Comparison of ENCODE assay signal across 8 mouse cellular contexts in genomic region chr10:88379013-88379885, GRCm38 (mm10). TPM values are rescaled to one million over a fixed set of nuclear protein-coding genes. Genes with fewer than 3 reads are reported as not detected.
DNase-seq lines count a peak whose midpoint lies in the region; ATAC-seq and TF ChIP-seq lines count a peak whose summit lies in the region.

TSS of gene Dram1 (minus strand) at chr10:88379080.
TSS of gene Gnptab (plus strand) at chr10:88379132.

- 0% methylated on average over 85 of the region's 87 CpGs for WGBS in intestine, postnatal 0 days
- under 1% methylated on average over 83 of the region's 87 CpGs for WGBS in midbrain, embryonic 10.5 days

- H3K4me2 ChIP-seq in intestine, postnatal 0 days (replicated peaks; ENCODE audit: low read depth), result peak within 1 kb of the TSS; percentile 93

- intact Hi-C loops in left cerebral cortex, postnatal 36 days (cut with DNase I), result loop anchor here (1.0 to 5.0 kb wide), 3 partner anchors 47 to 348 kb away; no protein-coding TSS in a partner anchor

- H3K27me3 ChIP-seq in intestine, postnatal 0 days (replicated peaks; ENCODE audit: control insufficient read depth, insufficient read depth, low read length), result no peaks in the 10 kb centered on the region
- H3K27me3 ChIP-seq in midbrain, embryonic 10.5 days (ENCODE audit: low read depth, poor library complexity, severe bottlenecking), result peaks cover 11% of the 10 kb centered on the region

- H3K4me1 ChIP-seq in intestine, postnatal 0 days (replicated peaks; ENCODE audit: control insufficient read depth, insufficient read depth, low read length), result no peaks in the 10 kb centered on the region
- H3K4me1 ChIP-seq in midbrain, embryonic 10.5 days, result peaks cover 22% of the 10 kb centered on the region

- peak within 1 kb of the TSS; percentile 76 for H3K4me3 ChIP-seq in intestine, postnatal 0 days (ENCODE audit: low read depth, low read length)
- peak within 1 kb of the TSS; percentile 87 for H3K4me3 ChIP-seq in midbrain, embryonic 10.5 days

- H3K27ac ChIP-seq in intestine, postnatal 0 days (ENCODE audit: low read depth, low read length), result peak within 1 kb of the TSS; percentile 77
- peak within 1 kb of the TSS; percentile 91 for H3K27ac ChIP-seq in midbrain, embryonic 10.5 days (replicated peaks)

- ATAC-seq in intestine, postnatal 0 days, result peak; percentile 87

- H3K9ac ChIP-seq in intestine, postnatal 0 days (ENCODE audit: low read depth, low read length), result peak within 1 kb of the TSS; percentile 66

- DNase-seq in adrenal gland, adult 2 months, result peak; percentile 94
- peak; percentile 68 for DNase-seq in embryo, embryonic 11.5 days (ENCODE audit: low read depth, low spot score)
- DNase-seq in gonadal fat pad, adult 2 months (ENCODE audit: low read depth), result no peak
- peak; percentile 86 to 92 for DNase-seq in left cerebral cortex, postnatal 36 days (ENCODE audit: low spot score in 2 of 2)
- DNase-seq in midbrain, embryonic 10.5 days (ENCODE audit: low spot score), result peak; percentile 82
- DNase-seq in right cerebral cortex, postnatal 36 days (ENCODE audit: low spot score in 2 of 2), result peak; percentile 75 to 76
- peak; percentile 85 to 87 for DNase-seq in urinary bladder, postnatal 4 days (ENCODE audit: low spot score in 2 of 2)

- no peaks in the 10 kb centered on the region for H3K9me3 ChIP-seq in intestine, postnatal 0 days (ENCODE audit: control insufficient read depth)
- no peaks in the 10 kb centered on the region for H3K9me3 ChIP-seq in midbrain, embryonic 10.5 days (replicated peaks)

- peak; percentile 93 for TF ChIP-seq CTCF in intestine, postnatal 0 days (IDR thresholded peaks at IDR 0.05; ENCODE audit: low read depth)

- no peaks in the 10 kb centered on the region for H3K36me3 ChIP-seq in intestine, postnatal 0 days (ENCODE audit: control insufficient read depth, insufficient read depth)
- no peaks in the 10 kb centered on the region for H3K36me3 ChIP-seq in midbrain, embryonic 10.5 days

RNA-seq across cellular contexts. Expression of gene Dram1, which starts in this region (rescaled TPM):
- total RNA-seq in adrenal gland, adult 2 months (2021), result 10 to 100 TPM; 10.2 to 23.5 TPM
- polyA plus RNA-seq in adrenal gland, adult 2 months (2012; rRNA removed), result 18.1 and 39.3 TPM in 2 replicates
- polyA plus RNA-seq in gonadal fat pad, adult 2 months (2012; rRNA removed), result 69.9 and 108 TPM in 2 replicates
- polyA plus RNA-seq in intestine, postnatal 0 days (2015; fragmentation: Nextera tagmentation; extraction: Ambion mirVana), result 2.0 and 2.1 TPM in 2 replicates
- total RNA-seq in left cerebral cortex, postnatal 36 days (2021), result 1 to 10 TPM; 1.0 to 1.1 TPM
- polyA plus RNA-seq in midbrain, embryonic 10.5 days (2016; fragmentation: Nextera tagmentation; extraction: Ambion mirVana), result 0.28 and 0.43 TPM in 2 replicates

RNA-seq across cellular contexts. Expression of gene Gnptab, which starts in this region (rescaled TPM):
- 10 to 100 TPM; 31.1 to 36.3 TPM for total RNA-seq in adrenal gland, adult 2 months (2021)
- 4.6 and 4.7 TPM in 2 replicates for polyA plus RNA-seq in adrenal gland, adult 2 months (2012; rRNA removed)
- polyA plus RNA-seq in gonadal fat pad, adult 2 months (2012; rRNA removed), result 17.6 and 25.2 TPM in 2 replicates
- polyA plus RNA-seq in intestine, postnatal 0 days (2015; fragmentation: Nextera tagmentation; extraction: Ambion mirVana), result 6.2 and 6.7 TPM in 2 replicates
- 10 to 100 TPM; 71.4 to 76.5 TPM for total RNA-seq in left cerebral cortex, postnatal 36 days (2021)
- polyA plus RNA-seq in midbrain, embryonic 10.5 days (2016; fragmentation: Nextera tagmentation; extraction: Ambion mirVana), result 6.7 and 7.9 TPM in 2 replicates

Comparison
In these comparisons a context has a peak if more than half of its experiments do, and no peak if none do; other contexts are left out.
1. RNA of gene Dram1 (total RNA-seq): 10.2 to 23.5 TPM in adrenal gland, adult 2 months; 1.0 to 1.1 TPM in left cerebral cortex, postnatal 36 days; every median in the first group is over 4 times any median in the second.